Mouse (Mus musculus): Measurements from ENCODE around the gene Slc35b2. TPM values are rescaled to one million over a fixed set of nuclear protein-coding genes. Genes with fewer than 3 reads are reported as not detected.
A peak's percentile ranks its signal among the peaks of the same experiment; 100 is the strongest.

Gene Slc35b2
- polyA plus RNA-seq, 1 experiment from 2014 or later = 96.2 TPM

- Histone ChIP-seq H3K4me2 (ENCODE audit: low read length) (no peak overlapping the region), H3K27ac (ENCODE audit: low read depth, low read length) (no peak overlapping the region), H3K27me3 (replicated peaks; ENCODE audit: control insufficient read depth, insufficient read depth, low read length) (peaks cover 14% of the 10 kb centered on the region), H3K9me3 (ENCODE audit: control insufficient read depth, low read length) (no peaks in the 10 kb centered on the region), H3K9ac (ENCODE audit: low read depth, low read length) (no peak overlapping the region), H3K36me3 (ENCODE audit: control insufficient read depth, insufficient read depth, low read length) (no peaks in the 10 kb centered on the region), H3K4me3 (ENCODE audit: low read length) (no peak overlapping the region), H3K4me1 (ENCODE audit: control insufficient read depth, insufficient read depth, low read depth, low read length) (peaks cover 30% of the 10 kb centered on the region)
- ATAC-seq = no peak
- 38% methylated on average over 3 of the region's 3 CpGs for WGBS
Measured at GRCm38 (mm10) chr17:45597787-45598186, 34.1 kb downstream of the Slc35b2 start.

GRCm38 (mm10) chr17:45598376-45598775 is 34.7 kb downstream of the Slc35b2 start:
- no peaks in the 10 kb centered on the region for H3K36me3 ChIP-seq (ENCODE audit: control insufficient read depth, insufficient read depth, low read length)
- H3K4me1 ChIP-seq (ENCODE audit: control insufficient read depth, insufficient read depth, low read depth, low read length) = peaks cover 30% of the 10 kb centered on the region
- WGBS = 89% methylated on average over 2 of the region's 2 CpGs
- ATAC-seq = no peak
- peaks cover 14% of the 10 kb centered on the region for H3K27me3 ChIP-seq (replicated peaks; ENCODE audit: control insufficient read depth, insufficient read depth, low read length)
- H3K4me2 ChIP-seq (ENCODE audit: low read length) = no peak overlapping the region
- H3K27ac ChIP-seq (ENCODE audit: low read depth, low read length) = no peak overlapping the region
- no peak overlapping the region for H3K4me3 ChIP-seq (ENCODE audit: low read length)
- no peaks in the 10 kb centered on the region for H3K9me3 ChIP-seq (ENCODE audit: control insufficient read depth, low read length)
- no peak overlapping the region for H3K9ac ChIP-seq (ENCODE audit: low read depth, low read length)

GRCm38 (mm10) chr17:45598891-45599290 is 35.2 kb downstream of the Slc35b2 start:
- peaks cover 12% of the 10 kb centered on the region for H3K27me3 ChIP-seq (replicated peaks; ENCODE audit: control insufficient read depth, insufficient read depth, low read length)
- no peak overlapping the region for H3K27ac ChIP-seq (ENCODE audit: low read depth, low read length)
- peaks cover 30% of the 10 kb centered on the region for H3K4me1 ChIP-seq (ENCODE audit: control insufficient read depth, insufficient read depth, low read depth, low read length)
- no peak for ATAC-seq
- H3K36me3 ChIP-seq (ENCODE audit: control insufficient read depth, insufficient read depth, low read length) = no peaks in the 10 kb centered on the region
- peak overlapping the region; percentile 60 for H3K4me2 ChIP-seq (ENCODE audit: low read length)
- H3K9me3 ChIP-seq (ENCODE audit: control insufficient read depth, low read length) = no peaks in the 10 kb centered on the region
- no peak overlapping the region for H3K4me3 ChIP-seq (ENCODE audit: low read length)
- H3K9ac ChIP-seq (ENCODE audit: low read depth, low read length) = no peak overlapping the region; the same call in 1 of the 2 replicates
- WGBS = 36% methylated on average over 3 of the region's 3 CpGs

GRCm38 (mm10) chr17:45599446-45600242 is 36.0 kb downstream of the Slc35b2 start, which contains the start of gene Slc29a1:
TSS of gene Slc29a1 (minus strand) at chr17:45599606.
- Histone ChIP-seq H3K4me1 (ENCODE audit: control insufficient read depth, insufficient read depth, low read depth, low read length) (peaks cover 24% of the 10 kb centered on the region), H3K27ac (ENCODE audit: low read depth, low read length) (no peak within 1 kb of the TSS), H3K9me3 (ENCODE audit: control insufficient read depth, low read length) (no peaks in the 10 kb centered on the region), H3K27me3 (replicated peaks; ENCODE audit: control insufficient read depth, insufficient read depth, low read length) (peaks cover 12% of the 10 kb centered on the region), H3K36me3 (ENCODE audit: control insufficient read depth, insufficient read depth, low read length) (no peaks in the 10 kb centered on the region), H3K4me3 (ENCODE audit: low read length) (peak within 1 kb of the TSS; percentile 28), H3K9ac (ENCODE audit: low read depth, low read length) (peak within 1 kb of the TSS; percentile 11), H3K4me2 (ENCODE audit: low read length) (peak within 1 kb of the TSS; percentile 60)
- 16% methylated on average over 32 of the region's 32 CpGs for WGBS
- ATAC-seq = no peak

GRCm38 (mm10) chr17:45600267-45600666 is 36.6 kb downstream of the Slc35b2 start:
- H3K9ac ChIP-seq (ENCODE audit: low read depth, low read length) = no peak overlapping the region
- ATAC-seq = no peak
- H3K27ac ChIP-seq (ENCODE audit: low read depth, low read length) = no peak overlapping the region
- H3K4me1 ChIP-seq (ENCODE audit: control insufficient read depth, insufficient read depth, low read depth, low read length) = peaks cover 20% of the 10 kb centered on the region
- 60% methylated on average over 8 of the region's 8 CpGs for WGBS
- no peak overlapping the region for H3K4me2 ChIP-seq (ENCODE audit: low read length)
- H3K4me3 ChIP-seq (ENCODE audit: low read length) = no peak overlapping the region
- H3K27me3 ChIP-seq (replicated peaks; ENCODE audit: control insufficient read depth, insufficient read depth, low read length) = peaks cover 12% of the 10 kb centered on the region
- H3K9me3 ChIP-seq (ENCODE audit: control insufficient read depth, low read length) = no peaks in the 10 kb centered on the region
- no peaks in the 10 kb centered on the region for H3K36me3 ChIP-seq (ENCODE audit: control insufficient read depth, insufficient read depth, low read length)

- no peak for ATAC-seq
- Histone ChIP-seq H3K27me3 (replicated peaks; ENCODE audit: control insufficient read depth, insufficient read depth, low read length) (peaks cover 12% of the 10 kb centered on the region), H3K4me1 (ENCODE audit: control insufficient read depth, insufficient read depth, low read depth, low read length) (peaks cover 10% of the 10 kb centered on the region), H3K27ac (ENCODE audit: low read depth, low read length) (no peak overlapping the region), H3K4me3 (ENCODE audit: low read length) (no peak overlapping the region), H3K9ac (ENCODE audit: low read depth, low read length) (no peak overlapping the region), H3K36me3 (ENCODE audit: control insufficient read depth, insufficient read depth, low read length) (no peaks in the 10 kb centered on the region), H3K4me2 (ENCODE audit: low read length) (no peak overlapping the region), H3K9me3 (ENCODE audit: control insufficient read depth, low read length) (no peaks in the 10 kb centered on the region)
- 12% methylated on average over 22 of the region's 22 CpGs for WGBS
Measured at GRCm38 (mm10) chr17:45601325-45601724, 37.7 kb downstream of the Slc35b2 start.

- peaks cover 5% of the 10 kb centered on the region for H3K4me1 ChIP-seq (ENCODE audit: control insufficient read depth, insufficient read depth, low read depth, low read length)
- peaks cover 12% of the 10 kb centered on the region for H3K27me3 ChIP-seq (replicated peaks; ENCODE audit: control insufficient read depth, insufficient read depth, low read length)
- no peak within 1 kb of the TSS for H3K4me3 ChIP-seq (ENCODE audit: low read length)
- no peak for ATAC-seq
- no peak within 1 kb of the TSS for H3K27ac ChIP-seq (ENCODE audit: low read depth, low read length)
- WGBS = 22% methylated on average over 6 of the region's 6 CpGs
- H3K9me3 ChIP-seq (ENCODE audit: control insufficient read depth, low read length) = no peaks in the 10 kb centered on the region
- H3K4me2 ChIP-seq (ENCODE audit: low read length) = no peak within 1 kb of the TSS
- no peak within 1 kb of the TSS for H3K9ac ChIP-seq (ENCODE audit: low read depth, low read length)
- no peaks in the 10 kb centered on the region for H3K36me3 ChIP-seq (ENCODE audit: control insufficient read depth, insufficient read depth, low read length)
Measured at GRCm38 (mm10) chr17:45601877-45602304, 38.2 kb downstream of the Slc35b2 start, which contains the start of gene Mymx. TSS of gene Mymx (minus strand) at chr17:45602102.

- Histone ChIP-seq H3K9me3 (ENCODE audit: control insufficient read depth, low read length) (no peaks in the 10 kb centered on the region), H3K4me2 (ENCODE audit: low read length) (no peak overlapping the region), H3K27me3 (replicated peaks; ENCODE audit: control insufficient read depth, insufficient read depth, low read length) (peaks cover 12% of the 10 kb centered on the region), H3K4me3 (ENCODE audit: low read length) (no peak overlapping the region), H3K36me3 (ENCODE audit: control insufficient read depth, insufficient read depth, low read length) (no peaks in the 10 kb centered on the region), H3K27ac (ENCODE audit: low read depth, low read length) (no peak overlapping the region), H3K9ac (ENCODE audit: low read depth, low read length) (no peak overlapping the region), H3K4me1 (ENCODE audit: control insufficient read depth, insufficient read depth, low read depth, low read length) (peaks cover 5% of the 10 kb centered on the region)
- WGBS = 72% methylated on average over 3 of the region's 3 CpGs
- no peak for ATAC-seq
Measured at GRCm38 (mm10) chr17:45602984-45603383, 39.3 kb downstream of the Slc35b2 start.

- Histone ChIP-seq H3K9ac (ENCODE audit: low read depth, low read length) (no peak overlapping the region), H3K4me1 (ENCODE audit: control insufficient read depth, insufficient read depth, low read depth, low read length) (no peaks in the 10 kb centered on the region), H3K4me2 (ENCODE audit: low read length) (no peak overlapping the region), H3K27me3 (replicated peaks; ENCODE audit: control insufficient read depth, insufficient read depth, low read length) (no peaks in the 10 kb centered on the region), H3K36me3 (ENCODE audit: control insufficient read depth, insufficient read depth, low read length) (no peaks in the 10 kb centered on the region), H3K4me3 (ENCODE audit: low read length) (no peak overlapping the region), H3K9me3 (ENCODE audit: control insufficient read depth, low read length) (no peaks in the 10 kb centered on the region), H3K27ac (ENCODE audit: low read depth, low read length) (no peak overlapping the region)
- ATAC-seq = no peak
- 82% methylated on average over 15 of the region's 15 CpGs for WGBS
Measured at GRCm38 (mm10) chr17:45606992-45607879, 43.6 kb downstream of the Slc35b2 start.
